Mouse (Mus musculus): ENCODE data around the gene Lmna. TPM values are rescaled to one million over a fixed set of nuclear protein-coding genes. Genes with fewer than 3 reads are reported as not detected.
A peak's percentile ranks its signal among the peaks of the same experiment; 100 is the strongest.

Gene Lmna
- total RNA-seq, 2 experiments from 2014 or later: 125 to 161 TPM

DNA sequence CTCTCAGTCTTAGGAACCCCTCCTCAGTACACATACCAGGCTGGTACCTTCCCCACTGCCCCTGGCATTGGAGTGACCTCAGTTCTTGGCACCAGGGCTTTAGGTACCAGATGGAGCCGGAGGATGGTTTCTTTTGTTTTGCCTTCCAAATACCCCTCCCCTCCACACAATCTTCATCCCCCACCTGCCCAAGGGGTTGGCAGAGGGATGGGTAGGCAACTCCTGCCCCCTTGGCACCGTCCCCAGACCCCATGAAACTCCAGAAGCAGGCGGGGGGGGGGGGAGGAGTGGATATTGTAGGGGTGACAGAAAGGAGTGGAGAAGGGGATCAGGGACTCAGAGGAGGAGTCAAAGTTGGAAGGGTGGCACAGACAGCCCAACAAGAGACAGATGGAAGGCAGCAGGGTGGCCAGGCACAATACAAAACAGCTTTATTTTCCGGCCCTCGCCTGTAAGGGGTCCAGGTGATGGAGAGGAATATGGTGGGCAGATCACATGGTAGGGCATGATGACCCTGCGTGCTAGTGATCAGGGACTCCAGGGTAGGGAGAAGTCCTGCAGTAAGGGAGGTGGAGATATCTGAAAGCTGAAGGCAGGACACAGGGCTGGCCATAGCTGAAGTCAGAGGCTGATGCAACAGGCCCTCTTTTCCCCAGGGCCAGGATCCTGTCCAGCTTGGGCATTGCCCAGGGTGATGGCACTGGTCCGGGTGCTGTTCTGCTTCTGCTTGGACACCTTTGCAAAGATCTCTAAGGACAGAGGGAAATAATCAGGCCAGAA lies 32.1 kb upstream of the Lmna start:
- intact Hi-C loops (cut with DNase I; ENCODE audit: low total_unique reads): no loop called here
- no peak for DNase-seq

GRCm38 (mm10) chr3:88540085-88540484 lies 30.3 kb upstream of the Lmna start:
- intact Hi-C loops (cut with DNase I; ENCODE audit: low total_unique reads): no loop called here
- no peak for DNase-seq

DNA sequence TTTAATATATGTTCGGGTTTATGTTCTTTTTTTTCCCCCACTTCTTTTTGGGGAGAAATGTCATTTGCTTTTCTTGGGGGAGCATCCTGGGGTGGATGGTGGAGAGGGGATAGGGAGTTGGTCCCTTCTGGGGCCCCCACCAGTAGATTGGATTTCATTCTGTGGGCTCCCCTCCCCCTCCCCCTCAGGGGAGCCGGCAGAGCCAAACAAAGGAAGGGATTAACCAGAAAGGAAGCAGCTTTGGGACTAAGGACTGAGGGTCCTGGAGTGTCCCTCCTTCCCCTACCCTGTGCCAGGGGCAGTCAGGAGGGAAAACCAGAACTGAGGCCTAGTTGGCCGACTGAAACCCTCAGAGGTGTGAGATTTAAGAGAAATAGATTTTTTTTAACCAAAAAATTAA lies 29.6 kb upstream of the Lmna start:
- intact Hi-C loops (cut with DNase I; ENCODE audit: low total_unique reads): no loop called here
- no peak for DNase-seq

GRCm38 (mm10) chr3:88538271-88539145 lies 28.8 kb upstream of the Lmna start:
- DNase-seq: no peak
- intact Hi-C loops (cut with DNase I; ENCODE audit: low total_unique reads): no loop called here

DNA sequence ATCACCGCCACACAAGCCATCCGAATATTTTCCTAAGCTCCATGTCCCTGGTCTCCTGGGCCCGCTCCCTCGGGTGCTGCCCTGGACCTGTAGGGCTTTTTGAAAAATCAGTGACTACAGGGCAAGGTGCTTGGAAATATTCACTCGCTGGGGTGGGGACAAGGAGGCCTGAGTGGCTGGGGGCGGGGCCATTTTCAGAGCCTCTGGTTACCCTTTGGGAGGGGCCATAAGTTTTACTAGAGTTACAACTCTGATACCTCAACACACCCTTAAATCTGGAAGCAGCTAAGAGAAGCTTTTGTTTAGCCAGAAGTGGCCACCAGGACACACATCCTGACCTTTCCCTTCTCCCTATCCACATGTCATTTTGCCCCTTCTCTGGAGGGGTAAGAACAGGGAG lies 27.4 kb upstream of the Lmna start:
- intact Hi-C loops (cut with DNase I; ENCODE audit: low total_unique reads): no loop called here
- no peak for DNase-seq

GRCm38 (mm10) chr3:88536103-88536930 lies 26.6 kb upstream of the Lmna start:
- intact Hi-C loops (cut with DNase I; ENCODE audit: low total_unique reads): no loop called here
- peak; percentile 82 for DNase-seq

- intact Hi-C loops (cut with DNase I; ENCODE audit: low total_unique reads): no loop called here
Measured at GRCm38 (mm10) chr3:88535527-88535926, 25.8 kb upstream of the Lmna start.

GRCm38 (mm10) chr3:88535005-88535404 lies 25.2 kb upstream of the Lmna start:
- intact Hi-C loops (cut with DNase I; ENCODE audit: low total_unique reads): no loop called here
- DNase-seq: no peak

More at GRCm38 (mm10) chr3:88535527-88535926, 25.8 kb upstream of the Lmna start:
- no peak for DNase-seq

DNA sequence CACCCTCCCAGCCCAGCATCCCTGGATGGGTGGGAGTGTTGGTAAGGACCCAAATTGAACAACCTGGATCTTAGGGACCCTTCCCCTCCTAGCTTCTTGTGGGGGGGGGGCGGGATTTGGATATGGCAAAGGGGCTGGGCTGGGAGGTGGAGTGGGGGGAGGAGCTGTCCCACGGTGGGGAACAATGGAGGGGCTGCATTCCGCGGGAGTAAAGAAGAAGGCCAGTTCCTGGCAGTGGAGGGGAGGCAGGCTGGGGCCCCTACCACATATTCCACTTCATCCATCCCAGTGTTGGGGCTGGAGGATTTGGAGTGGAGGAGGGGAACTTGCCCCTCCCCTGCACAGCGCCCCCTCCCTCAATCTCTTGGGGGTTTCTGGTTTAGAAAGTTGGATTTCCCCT lies 23.9 kb upstream of the Lmna start:
- intact Hi-C loops (cut with DNase I; ENCODE audit: low total_unique reads): no loop called here
- DNase-seq: no peak

GRCm38 (mm10) chr3:88532689-88533511 lies 23.1 kb upstream of the Lmna start:
- peak; percentile 37 for DNase-seq
- intact Hi-C loops (cut with DNase I; ENCODE audit: low total_unique reads): no loop called here

DNA sequence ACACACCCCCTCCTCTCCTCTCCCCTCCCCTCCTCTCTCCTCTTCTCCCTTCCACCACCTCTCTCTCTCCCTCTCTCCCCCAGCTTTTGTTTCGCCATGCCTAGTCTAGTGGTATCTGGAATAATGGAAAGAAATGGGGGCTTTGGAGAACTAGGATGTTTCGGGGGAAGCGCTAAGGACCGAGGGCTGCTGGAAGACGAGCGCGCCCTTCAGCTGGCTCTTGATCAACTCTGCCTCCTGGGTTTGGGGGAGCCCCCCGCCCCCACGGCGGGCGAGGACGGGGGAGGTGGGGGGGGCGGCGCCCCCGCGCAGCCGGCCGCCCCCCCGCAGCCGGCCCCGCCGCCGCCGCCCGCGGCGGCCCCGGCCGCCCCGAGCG lies 22.5 kb upstream of the Lmna start, which contains the start of gene Mex3a:
Gene Mex3a, plus strand, starts transcription at position 97 of the 376 bp plus-strand sequence.
- intact Hi-C loops (cut with DNase I; ENCODE audit: low total_unique reads): no loop called here
- DNase-seq: no peak

DNA sequence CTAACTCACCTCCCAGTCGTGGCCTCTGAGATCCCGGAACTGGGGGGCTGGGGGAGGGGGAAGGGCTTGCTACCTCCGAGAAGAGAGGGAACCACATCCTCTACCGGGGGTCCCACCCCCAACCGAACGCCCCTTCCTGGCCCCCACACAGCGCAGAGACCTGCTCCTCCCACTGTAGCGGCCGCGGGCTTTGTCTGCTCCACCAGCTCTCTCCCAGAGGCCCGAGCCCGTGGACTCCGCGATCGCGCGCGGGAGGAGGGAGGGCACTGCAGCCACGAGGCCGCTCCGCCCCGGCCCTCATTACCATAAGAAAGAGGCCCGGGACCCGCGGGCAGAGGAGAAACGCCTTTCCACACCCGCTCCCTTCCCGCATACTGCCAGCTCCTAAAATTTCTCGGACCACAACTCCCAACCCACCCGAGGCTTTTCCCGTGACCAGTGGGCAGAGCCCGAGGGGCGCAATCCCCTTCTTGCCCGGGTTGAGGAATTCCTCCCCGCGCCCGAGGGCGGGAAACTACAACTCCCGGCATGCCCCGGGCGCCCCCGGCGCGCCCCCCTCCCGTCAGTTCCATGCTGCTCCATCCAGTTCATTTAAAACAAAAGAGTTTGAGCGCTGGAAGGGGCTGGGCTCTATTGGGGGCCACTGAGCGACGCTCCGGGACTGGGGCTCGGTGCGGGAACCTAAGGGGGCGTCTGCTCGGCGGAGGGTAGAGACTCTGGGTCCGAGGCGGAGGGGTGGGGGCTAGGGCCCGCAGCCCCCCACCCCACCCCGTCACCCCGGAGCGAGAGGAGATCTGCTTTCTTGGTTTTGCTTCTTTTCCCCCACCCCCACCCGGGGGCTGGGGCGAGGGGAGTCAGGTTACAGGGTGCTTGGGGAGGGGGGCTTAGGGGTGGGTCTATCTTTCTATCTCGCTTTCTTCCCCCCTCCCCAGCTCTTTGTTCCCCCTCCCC lies 21.9 kb upstream of the Lmna start:
- intact Hi-C loops (cut with DNase I; ENCODE audit: low total_unique reads): no loop called here
- peak; percentile 85 for DNase-seq

- DNase-seq: no peak
- intact Hi-C loops (cut with DNase I; ENCODE audit: low total_unique reads): no loop called here
Measured at GRCm38 (mm10) chr3:88530082-88530864, 20.5 kb upstream of the Lmna start.

GRCm38 (mm10) chr3:88529204-88530000 lies 19.6 kb upstream of the Lmna start:
- no peak for DNase-seq
- intact Hi-C loops (cut with DNase I; ENCODE audit: low total_unique reads): no loop called here

- intact Hi-C loops (cut with DNase I; ENCODE audit: low total_unique reads): no loop called here
- no peak for DNase-seq
Measured at GRCm38 (mm10) chr3:88528646-88529045, 18.9 kb upstream of the Lmna start.

- intact Hi-C loops (cut with DNase I; ENCODE audit: low total_unique reads): no loop called here
- DNase-seq: peak; percentile 52
Measured at GRCm38 (mm10) chr3:88527565-88527964, 17.8 kb upstream of the Lmna start.

Measured in gastrocnemius, postnatal 14 days (tissue).